Mouse (Mus musculus): ENCODE data around the gene Fezf1. TPM values are rescaled to one million over a fixed set of nuclear protein-coding genes. Genes with fewer than 3 reads are reported as not detected.

Gene Fezf1
- polyA plus RNA-seq, 1 experiment from 2014 or later, result not detected

DNA sequence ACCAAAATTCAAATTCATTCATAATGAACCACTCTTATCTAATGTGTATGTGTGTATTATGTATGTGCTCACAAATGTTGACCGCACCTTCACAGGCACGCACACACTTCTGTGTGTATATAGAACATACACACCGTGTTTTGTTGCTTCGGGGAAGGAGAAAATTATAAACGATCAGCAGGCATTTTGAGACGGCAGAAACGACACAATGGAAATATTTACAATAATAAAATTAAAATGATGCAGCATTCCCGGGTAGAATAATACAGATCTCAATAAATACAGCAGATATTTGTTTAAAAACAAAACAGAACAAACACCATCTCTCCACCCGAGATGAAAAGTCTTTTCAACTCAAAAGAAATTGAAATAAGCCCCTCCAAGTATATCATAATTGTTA lies 3.0 kb downstream of the Fezf1 start:
- DNase-seq (no peak), ATAC-seq (ENCODE audit: low FRiP score, low TSS enrichment) (no peak)
- no peak overlapping the region for H3K27ac ChIP-seq (replicated peaks; ENCODE audit: low read depth, low read length)
- H3K4me2 ChIP-seq (ENCODE audit: low read length), result no peak overlapping the region
- H3K4me1 ChIP-seq (ENCODE audit: control insufficient read depth, insufficient read depth, low read length), result 0 out of 2 replicates have a peak, but pooled peaks cover 3% of the 10 kb centered on the region
- H3K4me3 ChIP-seq (replicated peaks; ENCODE audit: low read depth, low read length), result no peak overlapping the region
- 14% methylated on average over 9 of the region's 9 CpGs for WGBS
- peaks cover 95% of the 10 kb centered on the region for H3K27me3 ChIP-seq (ENCODE audit: control insufficient read depth, insufficient read depth, low read length)
- H3K9me3 ChIP-seq (ENCODE audit: control insufficient read depth, low read length), result no peaks in the 10 kb centered on the region
- no peaks in the 10 kb centered on the region for H3K36me3 ChIP-seq (ENCODE audit: control insufficient read depth, insufficient read depth, low read length)
- H3K9ac ChIP-seq (replicated peaks; ENCODE audit: low read length), result no peak overlapping the region

DNA sequence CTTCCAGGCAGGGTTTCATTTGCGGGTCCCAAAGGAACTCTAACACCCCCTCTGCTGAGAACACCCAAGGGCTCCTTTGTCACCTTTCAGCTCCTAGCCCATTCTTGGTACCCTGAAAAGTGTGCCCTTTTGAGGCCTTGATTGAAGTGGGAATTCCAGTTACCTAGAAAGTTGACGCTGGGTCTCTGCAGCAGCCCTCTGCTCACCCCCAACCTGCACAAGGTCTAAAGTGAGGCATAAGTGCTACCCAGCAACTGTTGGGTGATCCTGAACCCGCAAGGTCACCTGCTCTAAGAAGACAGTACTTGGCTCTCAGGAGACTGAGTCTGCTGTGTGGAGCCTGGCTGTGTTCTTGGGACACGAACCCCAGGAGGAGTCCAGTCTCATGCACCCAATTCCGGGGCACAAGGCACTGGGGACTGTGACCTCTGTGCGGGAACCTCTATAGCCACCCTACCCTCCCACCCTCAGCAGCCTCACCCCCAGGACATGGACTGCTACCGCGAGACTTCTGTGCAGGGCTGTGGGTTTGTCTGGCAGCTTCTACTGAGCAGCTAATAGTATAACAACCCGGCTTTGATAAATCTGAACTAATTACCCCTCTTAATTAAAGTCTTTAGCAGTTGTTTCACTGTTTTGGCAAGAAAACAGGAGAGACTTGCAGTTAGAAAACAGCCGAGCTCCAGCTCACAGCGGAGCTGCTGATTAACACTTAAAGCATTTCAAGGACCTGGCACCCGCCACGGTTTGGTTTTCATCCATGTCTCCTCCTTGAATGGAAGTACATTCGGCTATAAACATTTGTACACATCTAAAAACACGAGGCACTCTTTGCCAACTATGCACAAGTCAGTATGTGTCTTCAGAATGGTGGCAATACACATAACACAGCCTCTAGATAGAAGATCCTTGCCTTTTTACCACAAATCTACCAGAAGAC lies 4.1 kb downstream of the Fezf1 start:
- no peak overlapping the region for H3K9ac ChIP-seq (replicated peaks; ENCODE audit: low read length)
- H3K27me3 ChIP-seq (ENCODE audit: control insufficient read depth, insufficient read depth, low read length), result peaks cover 84% of the 10 kb centered on the region
- H3K9me3 ChIP-seq (ENCODE audit: control insufficient read depth, low read length), result no peaks in the 10 kb centered on the region
- peak; percentile 53 for DNase-seq
- no peak for ATAC-seq (ENCODE audit: low FRiP score, low TSS enrichment)
- 4% methylated on average over 15 of the region's 15 CpGs for WGBS
- no peak overlapping the region for H3K4me2 ChIP-seq (ENCODE audit: low read length)
- no peaks in the 10 kb centered on the region for H3K36me3 ChIP-seq (ENCODE audit: control insufficient read depth, insufficient read depth, low read length)
- H3K4me1 ChIP-seq (ENCODE audit: control insufficient read depth, insufficient read depth, low read length), result 0 out of 2 replicates have a peak, but pooled peaks cover 3% of the 10 kb centered on the region
- no peak overlapping the region for H3K4me3 ChIP-seq (replicated peaks; ENCODE audit: low read depth, low read length)
- no peak overlapping the region for H3K27ac ChIP-seq (replicated peaks; ENCODE audit: low read depth, low read length)

DNA sequence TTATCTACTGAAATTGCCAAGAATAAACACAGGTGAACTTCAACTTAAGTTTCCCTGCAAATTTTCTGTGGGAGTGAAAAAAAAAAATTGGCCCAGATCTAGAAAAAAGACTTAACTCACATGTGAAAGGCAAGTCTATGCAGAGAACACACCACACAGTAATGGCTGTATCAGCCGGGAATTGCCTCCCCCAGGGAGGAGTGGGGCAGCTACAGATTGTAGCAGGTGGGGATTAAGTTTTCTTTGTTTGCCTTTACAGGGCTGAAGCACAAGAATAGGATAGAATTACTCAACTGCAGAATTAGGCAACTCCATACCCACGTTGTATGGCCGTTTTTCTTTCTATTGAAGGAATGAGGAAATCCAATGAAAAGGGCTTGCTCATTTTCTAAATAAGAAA lies 36.7 kb downstream of the Fezf1 start:
- Histone ChIP-seq H3K4me3 (replicated peaks; ENCODE audit: low read depth, low read length) (no peak overlapping the region), H3K4me2 (ENCODE audit: low read length) (no peak overlapping the region), H3K27me3 (ENCODE audit: control insufficient read depth, insufficient read depth, low read length) (no peaks in the 10 kb centered on the region), H3K27ac (replicated peaks; ENCODE audit: low read depth, low read length) (no peak overlapping the region), H3K9ac (replicated peaks; ENCODE audit: low read length) (no peak overlapping the region), H3K36me3 (ENCODE audit: control insufficient read depth, insufficient read depth, low read length) (no peaks in the 10 kb centered on the region), H3K4me1 (ENCODE audit: control insufficient read depth, insufficient read depth, low read length) (no peaks in the 10 kb centered on the region), H3K9me3 (ENCODE audit: control insufficient read depth, low read length) (no peaks in the 10 kb centered on the region)
- DNase-seq, result no peak
- no peak for ATAC-seq (ENCODE audit: low FRiP score, low TSS enrichment)
- 38% methylated on average over 3 of the region's 3 CpGs for WGBS

DNA sequence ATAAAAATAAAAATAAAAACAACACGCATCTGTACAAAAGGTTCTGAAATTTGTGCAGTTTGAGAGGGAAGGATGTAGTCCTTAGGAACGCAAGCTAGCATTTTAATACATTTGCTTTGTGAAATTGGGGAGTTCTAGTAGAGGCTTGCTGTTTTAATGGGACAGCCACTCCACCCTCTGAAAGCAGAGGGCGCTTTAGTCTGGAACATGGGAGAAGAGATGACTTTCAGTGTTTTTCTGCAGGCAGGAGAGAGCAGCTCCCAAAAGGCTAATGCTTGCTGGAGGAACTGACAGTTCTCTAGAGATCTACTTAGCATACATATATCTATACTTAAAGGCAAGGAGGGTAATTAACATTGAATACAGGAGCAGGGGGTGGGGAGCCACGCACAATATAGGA lies 40.4 kb downstream of the Fezf1 start:
- no peak overlapping the region for H3K4me2 ChIP-seq (ENCODE audit: low read length)
- H3K9me3 ChIP-seq (ENCODE audit: control insufficient read depth, low read length), result no peaks in the 10 kb centered on the region
- WGBS, result 67% methylated on average over 4 of the region's 4 CpGs
- DNase-seq, result peak; percentile 15
- ATAC-seq (ENCODE audit: low FRiP score, low TSS enrichment), result no peak; the same call in 1 of the 2 replicates
- H3K4me1 ChIP-seq (ENCODE audit: control insufficient read depth, insufficient read depth, low read length), result no peaks in the 10 kb centered on the region
- no peak overlapping the region for H3K9ac ChIP-seq (replicated peaks; ENCODE audit: low read length)
- H3K36me3 ChIP-seq (ENCODE audit: control insufficient read depth, insufficient read depth, low read length), result no peaks in the 10 kb centered on the region
- H3K27me3 ChIP-seq (ENCODE audit: control insufficient read depth, insufficient read depth, low read length), result no peaks in the 10 kb centered on the region
- no peak overlapping the region for H3K4me3 ChIP-seq (replicated peaks; ENCODE audit: low read depth, low read length)
- no peak overlapping the region for H3K27ac ChIP-seq (replicated peaks; ENCODE audit: low read depth, low read length)

DNA sequence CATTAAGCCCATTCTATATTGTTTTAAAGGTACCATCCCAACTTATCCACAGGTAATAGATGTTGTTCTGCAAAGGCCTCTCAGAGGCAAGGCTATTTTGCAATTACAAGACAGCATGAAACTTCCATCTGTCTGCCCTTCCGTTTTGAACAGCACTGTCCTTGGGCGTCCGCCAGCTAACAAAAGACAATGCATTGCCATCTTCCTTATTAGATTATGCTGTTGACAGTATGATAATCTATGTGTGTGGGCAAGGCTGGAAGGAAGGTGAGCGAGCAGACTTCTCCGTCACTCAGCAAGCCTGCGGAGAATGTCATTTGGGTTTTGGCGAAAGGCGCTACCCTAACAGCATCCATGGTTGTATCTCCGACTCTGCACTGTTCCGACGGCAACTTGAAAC lies 45.5 kb downstream of the Fezf1 start:
- Histone ChIP-seq H3K4me1 (ENCODE audit: control insufficient read depth, insufficient read depth, low read length) (no peaks in the 10 kb centered on the region), H3K27ac (replicated peaks; ENCODE audit: low read depth, low read length) (no peak overlapping the region), H3K9ac (replicated peaks; ENCODE audit: low read length) (no peak overlapping the region), H3K36me3 (ENCODE audit: control insufficient read depth, insufficient read depth, low read length) (no peaks in the 10 kb centered on the region), H3K27me3 (ENCODE audit: control insufficient read depth, insufficient read depth, low read length) (no peaks in the 10 kb centered on the region), H3K4me2 (ENCODE audit: low read length) (no peak overlapping the region), H3K9me3 (ENCODE audit: control insufficient read depth, low read length) (no peaks in the 10 kb centered on the region), H3K4me3 (replicated peaks; ENCODE audit: low read depth, low read length) (no peak overlapping the region)
- WGBS, result 81% methylated on average over 11 of the region's 11 CpGs
- DNase-seq (no peak), ATAC-seq (ENCODE audit: low FRiP score, low TSS enrichment) (no peak)

Other genes starting within 250 kb of the Fezf1 start
- gene Aass, start 115.4 kb downstream of the Fezf1 start, polyA plus RNA-seq (2014; fragmentation: Nextera tagmentation; extraction: Ambion mirVana), result 0.57 and 0.80 TPM in 2 replicates

Measured in midbrain, embryonic 14.5 days (tissue).